Mouse (Mus musculus) left cerebral cortex, adult 8-10 months (tissue): ENCODE results near the gene Abhd13. TPM values are rescaled to one million over a fixed set of nuclear protein-coding genes. Genes with fewer than 3 reads are reported as not detected.

ENCODE experiments used
- DNase-seq, 2 experiments: peaks; one replicate each; pipeline ENCODE4 v3.0.0; 2022; ENCODE audit warnings: low spot score in 2 of 2
- total RNA-seq, 4 experiments: library from RNA; stranded (reverse); gene quantifications; 2 replicates each; pipeline ENCODE4 v1.2.4; 2022

Gene Abhd13
- 10 to 100 TPM; 24.8 to 27.8 (median 25.4) TPM for total RNA-seq

- DNase-seq: peak; percentile 95 to 99
Observed at GRCm38 (mm10) chr8:9977573-9978314, at the start of gene Abhd13, which contains the start of gene Lig4. Gene Abhd13 (plus strand): TSS chr8:9977707. Gene Lig4 (minus strand): TSS chr8:9977686.

GRCm38 (mm10) chr8:9929746-9930445 lies 47.6 kb upstream of the Abhd13 start:
- DNase-seq: peak; percentile 13 to 88

- no peak for DNase-seq
Observed at GRCm38 (mm10) chr8:9932711-9933110, 44.8 kb upstream of the Abhd13 start.

GRCm38 (mm10) chr8:9934891-9935565 lies 42.5 kb upstream of the Abhd13 start:
- peak in 1 of 2 experiments; percentile 18 for DNase-seq

GRCm38 (mm10) chr8:9935574-9935973 lies 41.9 kb upstream of the Abhd13 start:
- DNase-seq: no peak

GRCm38 (mm10) chr8:9949134-9949890 lies 28.2 kb upstream of the Abhd13 start:
- no peak for DNase-seq

GRCm38 (mm10) chr8:9958338-9958737 lies 19.2 kb upstream of the Abhd13 start:
- no peak for DNase-seq

- no peak for DNase-seq
Observed at GRCm38 (mm10) chr8:9959919-9960318, 17.6 kb upstream of the Abhd13 start.

GRCm38 (mm10) chr8:9971866-9972265 lies 5.6 kb upstream of the Abhd13 start:
- DNase-seq: no peak

- no peak for DNase-seq
Observed at GRCm38 (mm10) chr8:9975276-9975675, 2.2 kb upstream of the Abhd13 start.

GRCm38 (mm10) chr8:9975898-9976611 lies 1.5 kb upstream of the Abhd13 start:
- peak; percentile 94 to 99 for DNase-seq

GRCm38 (mm10) chr8:9977016-9977415 lies 491 bp upstream of the Abhd13 start:
- peak in 1 of 2 experiments; percentile 18 for DNase-seq

- DNase-seq: no peak
Observed at GRCm38 (mm10) chr8:9978475-9979230, 1.1 kb downstream of the Abhd13 start.

GRCm38 (mm10) chr8:9979746-9980145 lies 2.2 kb downstream of the Abhd13 start:
- DNase-seq: no peak

GRCm38 (mm10) chr8:9980188-9980587 lies 2.7 kb downstream of the Abhd13 start:
- no peak for DNase-seq

GRCm38 (mm10) chr8:10004115-10004514 lies 26.6 kb downstream of the Abhd13 start:
- DNase-seq: no peak

GRCm38 (mm10) chr8:10006156-10006985 lies 28.9 kb downstream of the Abhd13 start, which contains the start of gene Tnfsf13b:
Gene Tnfsf13b (plus strand): TSS chr8:10006467.
- DNase-seq: no peak

GRCm38 (mm10) chr8:10006986-10007659 lies 29.6 kb downstream of the Abhd13 start:
- peak; percentile 37 to 43 for DNase-seq
